Comparison of ENCODE assay signal across 32 mouse cellular contexts in genomic region chr12:16848501-16848900, GRCm38 (mm10). TPM values are rescaled to one million over a fixed set of nuclear protein-coding genes. Genes with fewer than 3 reads are reported as not detected.
"Had no signal": no experiment of that assay in that cellular context is flagged by ENCODE, and none has a peak within 500 bp of the region (broad histone marks: within the 10 kb centered on the region; RNA-seq: fewer than 3 reads in every experiment).

No protein-coding gene starts in this region.

- H3K27me3 ChIP-seq: limb, embryonic 12.5 days; limb, embryonic 13.5 days; limb, embryonic 15.5 days; liver, embryonic 12.5 days; liver, embryonic 13.5 days; liver, embryonic 15.5 days; lung, embryonic 15.5 days; midbrain, embryonic 12.5 days; midbrain, embryonic 13.5 days; midbrain, embryonic 15.5 days; neural tube, embryonic 12.5 days had no signal

- H3K36me3 ChIP-seq: limb, embryonic 10.5 days; limb, embryonic 12.5 days; limb, embryonic 13.5 days; limb, embryonic 15.5 days; liver, embryonic 12.5 days; liver, embryonic 13.5 days; liver, embryonic 15.5 days; lung, embryonic 15.5 days; midbrain, embryonic 10.5 days; midbrain, embryonic 12.5 days; midbrain, embryonic 13.5 days; midbrain, embryonic 15.5 days; neural tube, embryonic 12.5 days had no signal

- H3K4me3 ChIP-seq: limb, embryonic 10.5 days; limb, embryonic 12.5 days; limb, embryonic 13.5 days; limb, embryonic 15.5 days; liver, embryonic 12.5 days; liver, embryonic 13.5 days; liver, embryonic 15.5 days; lung, embryonic 15.5 days; megakaryocyte, embryonic 14.5 days; midbrain, embryonic 10.5 days; midbrain, embryonic 12.5 days; midbrain, embryonic 13.5 days; midbrain, embryonic 15.5 days; neural tube, embryonic 12.5 days had no signal

- DNase-seq: left cerebral cortex, postnatal 4 days; liver; liver, embryonic 13.5 days; liver, postnatal 0 days; lung, adult 18-20 months; lung, adult 2 months; lung, embryonic 14.5 days; lung, postnatal 10 days; lung, postnatal 14 days; lung, postnatal 36 days; lung, postnatal 4 days; midbrain, embryonic 14.5 days had no signal

- H3K27ac ChIP-seq: limb, embryonic 10.5 days; limb, embryonic 12.5 days; limb, embryonic 13.5 days; limb, embryonic 15.5 days; liver, embryonic 12.5 days; liver, embryonic 13.5 days; liver, embryonic 14.5 days; liver, embryonic 15.5 days; lung, embryonic 15.5 days; macrophage; midbrain, embryonic 10.5 days; midbrain, embryonic 12.5 days; midbrain, embryonic 13.5 days; midbrain, embryonic 15.5 days; neural tube, embryonic 12.5 days had no signal

- H3K4me1 ChIP-seq: liver, embryonic 12.5 days; midbrain, embryonic 15.5 days; neural tube, embryonic 12.5 days had no signal

- H3K4me2 ChIP-seq: limb, embryonic 12.5 days; limb, embryonic 13.5 days; limb, embryonic 15.5 days; liver, embryonic 11.5 days; liver, embryonic 12.5 days; liver, embryonic 13.5 days; liver, embryonic 15.5 days; lung, embryonic 14.5 days; lung, embryonic 15.5 days; midbrain, embryonic 11.5 days; midbrain, embryonic 12.5 days; midbrain, embryonic 13.5 days; midbrain, embryonic 15.5 days; neural tube, embryonic 12.5 days had no signal

RNA-seq across cellular contexts. Expression of gene Greb1, which starts 47.8 kb away (rescaled TPM):
- total RNA-seq: megakaryocyte, adult 5-6 weeks; megakaryocyte-erythroid progenitor cell, adult 5-6 weeks; monocyte, adult 5-6 weeks had no signal
